Mouse (Mus musculus) liver, embryonic 14.5 days (tissue): ENCODE measurements at regions not wholly inside any gene's neighbourhood (a gene's known extent, or its start where the extent isn't known, plus 50 kb on each side); places are given as distances from the start of the nearest gene placed in this dataset.

ENCODE experiments used
- ATAC-seq: fragments of 200-750 bp; cut with Nextera tagmentation; 2 replicates; pipeline ENCODE4 v1.8.0; 2017; ENCODE audit warnings: moderate number of reproducible peaks, mild to moderate bottlenecking, moderate library complexity; ENCODE audit not compliant: insufficient read depth
- DNase-seq, 3 experiments: peaks; one replicate each; pipeline ENCODE4 v3.0.0-alpha.2; 2012 to 2013; ENCODE audit warnings: low read depth in 3 of 3, low spot score in 3 of 3
- H3K27ac ChIP-seq: fragments of 300-500 bp; sonication (generic); 2 replicates; pipeline ENCODE4 v1.5.1; 2014; ENCODE audit warnings: moderate library complexity, mild to moderate bottlenecking, control low read depth, inconsistent platforms
- H3K27me3 ChIP-seq: fragments of 300-500 bp; sonication (generic); 2 replicates; pipeline ENCODE4 v1.6.1; 2014; ENCODE audit warnings: mild to moderate bottlenecking, low read length, moderate library complexity; ENCODE audit not compliant: control insufficient read depth, insufficient read depth
- H3K36me3 ChIP-seq: fragments of 300-500 bp; sonication (generic); replicated peaks from 2 replicates; pipeline ENCODE4 v1.6.1; 2014; ENCODE audit warnings: low read depth; ENCODE audit not compliant: control insufficient read depth, insufficient read depth
- H3K4me1 ChIP-seq, 2 experiments: fragments of 200-500 bp in 1 of 2; fragments of 300-500 bp in 1 of 2; sonication (generic) in 1 of 2; replicated peaks; 2 replicates each; pipeline ENCODE4 v1.6.1; 2012 to 2014; ENCODE audit warnings: antibody characterized with exemption in 1 of 2, inconsistent platforms in 1 of 2, low read length in 1 of 2; ENCODE audit not compliant: control insufficient read depth in 2 of 2, insufficient read depth in 2 of 2
- H3K4me2 ChIP-seq: fragments of 300-500 bp; sonication (generic); 2 replicates; pipeline ENCODE4 v1.6.1; 2014; ENCODE audit warnings: low read depth, mild to moderate bottlenecking, control low read depth, moderate library complexity
- H3K4me3 ChIP-seq, 2 experiments: fragments of 200-500 bp in 1 of 2; fragments of 300-500 bp in 1 of 2; sonication (generic) in 1 of 2; 2 replicates each; pipeline ENCODE4 v1.5.1; 2012 to 2014; ENCODE audit warnings: low read depth in 2 of 2, low read length in 2 of 2, mild to moderate bottlenecking in 2 of 2, control low read depth in 1 of 2, inconsistent platforms in 1 of 2, moderate library complexity in 1 of 2; ENCODE audit not compliant: insufficient read depth in 1 of 2
- H3K9ac ChIP-seq: fragments of 300-500 bp; sonication (generic); replicated peaks from 2 replicates; pipeline ENCODE4 v1.6.1; 2014; ENCODE audit warnings: mild to moderate bottlenecking, control low read depth, moderate library complexity
- H3K9me3 ChIP-seq: fragments of 300-500 bp; sonication (generic); 2 replicates; pipeline ENCODE4 v1.6.1; 2016; ENCODE audit warnings: low read length, mixed read lengths; ENCODE audit not compliant: control insufficient read depth
- CTCF ChIP-seq: IDR thresholded peaks from 2 replicates; pipeline ENCODE4 v1.5.1; 2016; ENCODE audit warnings: antibody characterized with exemption, low read depth, control low read depth
- EP300 ChIP-seq: IDR thresholded peaks from 2 replicates; pipeline ENCODE4 v1.6.1; 2016; ENCODE audit warnings: antibody characterized with exemption, low read depth
- WGBS: fragments of 180-500 bp; shearing (Covaris S2); extraction: QIAGEN DNeasy Blood & Tissue Kit; methylation state at CpG from one replicate; pipeline ENCODE4 v1.1.7; 2014; ENCODE audit not compliant: insufficient replicate concordance; 5-methylcytosine and 5-hydroxymethylcytosine counted together

DNA sequence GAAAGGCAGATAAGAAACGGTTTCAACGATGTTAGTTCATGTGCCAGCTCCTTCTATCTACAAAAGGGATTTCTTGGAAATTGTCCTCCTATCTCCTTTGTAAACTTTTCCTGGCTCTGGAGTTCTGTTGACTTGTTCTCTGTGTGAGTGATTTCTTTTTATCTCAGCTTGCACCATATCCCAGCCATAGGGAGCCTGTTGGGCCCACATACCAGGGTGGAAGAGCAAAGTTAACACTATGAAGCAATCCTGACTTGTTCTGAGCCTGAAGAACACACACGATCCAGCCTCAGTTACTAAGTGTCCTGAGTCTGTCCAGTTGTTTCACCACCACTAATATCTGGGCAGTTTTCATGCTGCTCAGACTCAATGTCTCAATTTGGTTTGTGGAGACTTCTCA lies 192.1 kb upstream of the Ptbp2 start:
- Histone ChIP-seq H3K9ac (no peak overlapping the region), H3K4me2 (no peak overlapping the region), H3K27ac (no peak overlapping the region), H3K4me3 (no peak overlapping the region), H3K36me3 (no peaks in the 10 kb centered on the region), H3K4me1 (no peaks in the 10 kb centered on the region), H3K9me3 (no peaks in the 10 kb centered on the region), H3K27me3 (no peaks in the 10 kb centered on the region)
- no peak for DNase-seq
- 60% methylated on average over 3 of the region's 3 CpGs for WGBS
- ATAC-seq, result no peak
- TF ChIP-seq EP300 (no peak), CTCF (no peak)

DNA sequence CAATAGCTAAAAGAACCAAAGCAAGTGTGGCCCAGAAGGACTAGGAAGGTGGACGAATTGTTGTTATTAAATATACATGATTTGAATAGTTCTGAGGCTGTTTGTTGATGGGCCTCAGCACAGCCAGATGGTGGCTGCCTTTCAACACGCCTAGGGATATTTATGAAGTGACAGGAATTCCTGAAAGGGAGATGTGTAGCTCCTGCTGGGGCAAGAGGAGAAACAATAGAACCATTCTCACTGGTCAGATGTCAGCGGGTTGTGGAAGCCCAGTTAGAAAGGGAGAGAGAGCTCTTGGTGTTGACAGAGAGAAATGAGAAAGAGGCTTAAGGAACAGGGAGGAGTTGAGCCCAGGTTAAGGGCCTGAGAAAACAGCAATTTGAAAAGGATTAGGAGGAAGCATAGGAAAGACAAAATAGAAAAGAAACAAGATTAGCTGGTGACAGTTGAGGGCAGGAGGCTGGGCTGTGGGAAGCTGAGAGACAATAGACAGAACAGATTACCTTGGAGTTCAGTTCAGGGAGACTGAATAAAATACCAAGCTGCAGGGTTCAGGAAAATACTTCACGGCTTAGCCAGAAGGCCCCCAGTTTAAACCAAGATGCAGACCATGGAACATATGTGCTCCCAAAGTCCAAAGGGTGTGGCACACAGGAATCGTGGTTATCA lies 174.7 kb upstream of the Ptbp2 start:
- H3K4me2 ChIP-seq, result no peak overlapping the region
- H3K4me3 ChIP-seq, result no peak overlapping the region
- no peaks in the 10 kb centered on the region for H3K9me3 ChIP-seq
- ATAC-seq (no peak), DNase-seq (no peak)
- no peak overlapping the region for H3K27ac ChIP-seq
- no peaks in the 10 kb centered on the region for H3K36me3 ChIP-seq
- TF ChIP-seq CTCF (no peak), EP300 (no peak)
- no peaks in the 10 kb centered on the region for H3K4me1 ChIP-seq
- WGBS, result 34% methylated on average over 5 of the region's 5 CpGs
- H3K9ac ChIP-seq, result no peak overlapping the region
- no peaks in the 10 kb centered on the region for H3K27me3 ChIP-seq

DNA sequence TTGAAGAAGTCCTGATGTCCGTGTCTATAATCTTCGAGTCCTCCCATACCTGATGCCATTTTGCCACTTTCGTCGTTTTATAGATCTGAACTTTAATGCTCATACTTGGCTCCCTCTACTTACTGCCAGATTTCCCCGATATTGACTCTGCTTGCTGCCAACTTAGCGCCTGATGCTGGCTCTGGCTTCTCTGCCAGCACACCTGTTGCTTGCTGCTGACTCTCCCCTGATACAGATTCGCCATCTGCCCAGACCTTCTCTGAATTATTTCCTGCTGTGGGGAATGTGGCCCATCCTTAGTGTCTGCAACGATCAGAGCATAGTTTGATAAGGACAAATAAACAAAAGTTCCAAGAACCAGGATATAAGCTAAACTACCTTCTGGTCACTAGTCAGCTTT lies 173.3 kb upstream of the Ptbp2 start:
- H3K27ac ChIP-seq, result no peak overlapping the region
- H3K9me3 ChIP-seq, result no peaks in the 10 kb centered on the region
- DNase-seq (no peak), ATAC-seq (no peak)
- no peak overlapping the region for H3K4me3 ChIP-seq
- no peaks in the 10 kb centered on the region for H3K27me3 ChIP-seq
- no peak overlapping the region for H3K4me2 ChIP-seq
- TF ChIP-seq CTCF (no peak), EP300 (no peak)
- H3K36me3 ChIP-seq, result no peaks in the 10 kb centered on the region
- no peak overlapping the region for H3K9ac ChIP-seq
- H3K4me1 ChIP-seq, result no peaks in the 10 kb centered on the region
- 55% methylated on average over 8 of the region's 8 CpGs for WGBS

DNA sequence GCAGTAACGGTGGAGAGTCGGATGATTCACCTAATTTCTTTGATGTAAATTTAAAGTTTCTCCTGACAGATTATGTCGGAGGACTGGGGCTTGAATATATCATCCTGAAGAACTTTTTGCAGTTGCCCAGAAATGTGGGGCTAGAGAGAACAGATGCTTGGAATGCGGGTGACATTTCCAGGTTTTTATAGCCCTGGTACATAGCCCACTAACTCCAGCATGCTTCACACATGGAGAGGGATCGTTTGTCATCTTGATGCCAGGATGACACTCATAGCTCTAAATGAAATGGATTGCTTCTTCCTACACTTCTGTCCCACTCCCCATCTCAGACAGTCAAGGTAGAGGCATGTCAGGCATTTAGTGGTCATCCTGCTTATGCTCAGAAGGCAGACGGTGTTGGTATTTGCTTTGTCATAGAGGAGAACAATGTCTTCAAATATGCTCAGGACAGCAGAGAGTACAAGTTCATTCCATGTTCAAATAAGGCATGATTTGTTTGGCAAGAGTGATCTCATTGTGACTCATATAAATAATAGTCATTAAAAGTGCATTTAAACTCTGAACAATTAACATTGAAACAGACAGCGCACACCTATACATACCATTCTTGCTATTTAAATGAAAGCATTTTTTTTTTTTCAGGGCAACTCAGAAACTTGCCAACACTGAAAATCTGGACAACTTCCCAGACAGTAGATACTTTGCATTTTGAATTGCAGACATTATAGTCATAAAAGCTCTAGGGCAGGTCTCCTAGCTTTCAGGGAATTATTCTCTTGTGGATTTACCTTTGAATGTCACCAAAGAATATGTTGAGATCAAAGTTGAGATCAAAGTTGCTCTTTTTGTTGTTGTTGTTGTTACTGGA lies 171.7 kb upstream of the Ptbp2 start:
- TF ChIP-seq EP300 (no peak), CTCF (no peak)
- WGBS, result 67% methylated on average over 7 of the region's 7 CpGs
- Histone ChIP-seq H3K36me3 (no peaks in the 10 kb centered on the region), H3K4me3 (no peak overlapping the region), H3K9me3 (no peaks in the 10 kb centered on the region), H3K9ac (no peak overlapping the region), H3K27me3 (no peaks in the 10 kb centered on the region), H3K4me1 (no peaks in the 10 kb centered on the region), H3K4me2 (no peak overlapping the region), H3K27ac (no peak overlapping the region)
- no peak for DNase-seq
- ATAC-seq, result no peak

DNA sequence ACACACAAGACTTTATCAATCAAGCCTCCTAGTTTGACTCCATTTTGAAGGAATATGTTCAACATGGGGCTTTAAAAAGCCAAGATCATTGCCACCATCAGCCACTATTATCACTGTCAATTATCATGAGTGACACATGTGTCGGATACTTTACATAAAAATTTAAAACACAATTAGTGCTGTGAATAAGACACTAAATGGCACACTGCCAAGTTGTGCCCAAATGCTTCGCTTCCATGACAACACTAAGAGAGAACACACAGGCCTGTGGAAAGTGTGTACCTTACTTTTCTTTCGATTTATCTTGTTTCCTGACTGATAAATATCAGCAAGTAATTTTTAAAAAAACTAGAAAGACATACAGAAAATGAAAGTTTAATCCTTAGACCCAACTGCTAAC lies 166.5 kb upstream of the Ptbp2 start:
- Histone ChIP-seq H3K4me2 (no peak overlapping the region), H3K9ac (no peak overlapping the region), H3K4me3 (no peak overlapping the region), H3K27me3 (no peaks in the 10 kb centered on the region), H3K4me1 (no peaks in the 10 kb centered on the region), H3K36me3 (no peaks in the 10 kb centered on the region), H3K9me3 (no peaks in the 10 kb centered on the region), H3K27ac (no peak overlapping the region)
- no peak for ATAC-seq
- no peak for DNase-seq
- TF ChIP-seq CTCF (no peak), EP300 (no peak)
- WGBS, result 49% methylated on average over 3 of the region's 3 CpGs
